Mouse (Mus musculus): Measurements from ENCODE around the gene Glce.

- TF ChIP-seq EP300 (IDR thresholded peaks at IDR 0.05; ENCODE audit: low read length) (no peak), MAZ (IDR thresholded peaks at IDR 0.05; ENCODE audit: low read depth, low read length) (no peak), ELF1 (IDR thresholded peaks at IDR 0.05; ENCODE audit: low read depth, low read length) (no peak), GABPA (IDR thresholded peaks at IDR 0.05; ENCODE audit: insufficient replicate concordance, low read depth, low read length) (no peak), USF1 (IDR thresholded peaks at IDR 0.05; ENCODE audit: low read depth, low read length) (no peak), UBTF (IDR thresholded peaks at IDR 0.05; ENCODE audit: low read depth, low read length) (no peak), ZNF384 (IDR thresholded peaks at IDR 0.05; ENCODE audit: low read depth, low read length) (no peak), CTCF (conservative IDR thresholded peaks at IDR 0.05 in 1 of 2, IDR thresholded peaks at IDR 0.05 in 1 of 2; ENCODE audit: low read depth in 2 of 2, low read length in 2 of 2) (no peak), POLR2A (IDR thresholded peaks at IDR 0.05; ENCODE audit: low read depth, low read length) (no peak), ZC3H11A (IDR thresholded peaks at IDR 0.05; ENCODE audit: low read depth, low read length) (no peak)
Measured at GRCm38 (mm10) chr9:62096603-62097002, 25.9 kb downstream of the Glce start.
